Mouse (Mus musculus) gastrocnemius, adult 18-20 months (tissue): ENCODE measurements around the gene Dusp7. TPM values are rescaled to one million over a fixed set of nuclear protein-coding genes. Genes with fewer than 3 reads are reported as not detected.
A peak's percentile ranks its signal among the peaks of the same experiment; 100 is the strongest.

Source experiments
- DNase-seq: peaks from one replicate; pipeline ENCODE4 v3.0.0; 2021; ENCODE audit warnings: low spot score
- total RNA-seq, 2 experiments: library from RNA; stranded (reverse); gene quantifications; 2 replicates each; pipeline ENCODE4 v1.2.3; 2021

Gene Dusp7
- total RNA-seq, 2 experiments from 2014 or later: 15.3 to 27.6 TPM

- no peak for DNase-seq
Measured at GRCm38 (mm10) chr9:106353779-106354178, 14.7 kb upstream of the Dusp7 start.

DNA sequence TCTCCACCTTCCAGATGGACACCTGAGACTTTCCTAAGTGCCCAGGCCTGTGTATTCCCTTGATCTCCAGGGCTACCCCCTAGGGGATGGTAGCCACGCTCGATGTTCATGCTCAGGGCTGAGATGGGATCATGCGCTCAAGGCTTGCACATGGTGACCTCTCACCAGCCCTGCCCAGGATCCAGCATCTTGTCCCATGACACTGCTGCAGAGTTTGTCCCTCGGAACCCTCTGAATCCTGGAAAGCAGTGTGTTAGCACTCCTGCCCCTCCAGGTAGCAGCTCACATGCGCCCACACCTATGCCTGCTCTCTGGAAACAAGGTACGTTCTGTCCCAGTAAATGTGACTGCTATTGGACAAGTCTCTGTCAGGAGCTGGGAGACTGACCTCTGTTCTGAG lies 13.6 kb upstream of the Dusp7 start:
- DNase-seq: no peak

GRCm38 (mm10) chr9:106355217-106355974 lies 13.0 kb upstream of the Dusp7 start:
- DNase-seq: no peak

DNA sequence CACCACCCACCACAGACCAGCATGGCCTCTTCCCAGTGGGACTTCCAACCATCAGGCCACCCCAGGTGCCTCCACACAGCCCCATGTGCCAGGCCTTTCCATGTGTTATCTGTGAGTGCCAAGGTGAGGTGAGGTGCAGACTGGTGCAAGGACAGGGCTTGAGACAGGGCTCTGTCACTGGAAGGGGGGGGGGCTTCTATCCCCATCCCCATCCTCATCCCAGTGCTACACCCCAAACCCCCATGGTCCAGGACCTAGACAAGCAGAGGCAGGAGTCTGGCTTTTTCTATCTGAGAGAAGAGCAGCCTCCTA lies 12.5 kb upstream of the Dusp7 start:
- no peak for DNase-seq

DNA sequence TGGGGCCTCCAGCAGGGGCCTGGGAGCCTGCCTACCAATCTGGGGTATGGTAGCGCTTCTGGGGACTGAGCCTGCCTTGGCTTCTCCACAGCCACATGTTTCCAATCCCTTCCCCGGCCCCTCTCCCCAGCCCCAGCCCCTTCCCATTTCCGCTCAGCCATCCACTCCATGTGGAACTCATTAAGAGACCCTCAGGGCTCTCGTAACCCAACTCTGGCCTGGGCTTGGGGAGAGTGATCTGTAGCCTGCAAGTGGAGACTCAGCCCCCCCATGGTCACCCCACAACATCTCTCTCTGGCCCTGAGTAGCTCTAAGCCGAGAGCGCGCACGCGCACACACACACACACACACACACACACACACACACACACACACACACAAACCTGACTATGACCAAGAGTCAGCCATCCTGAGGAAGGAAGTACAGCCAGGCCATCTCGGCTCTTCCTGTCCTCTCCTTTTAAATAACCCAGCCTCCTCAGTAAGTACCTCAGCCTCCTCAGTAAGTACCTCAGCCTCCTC lies 12.0 kb upstream of the Dusp7 start:
- DNase-seq: no peak

DNA sequence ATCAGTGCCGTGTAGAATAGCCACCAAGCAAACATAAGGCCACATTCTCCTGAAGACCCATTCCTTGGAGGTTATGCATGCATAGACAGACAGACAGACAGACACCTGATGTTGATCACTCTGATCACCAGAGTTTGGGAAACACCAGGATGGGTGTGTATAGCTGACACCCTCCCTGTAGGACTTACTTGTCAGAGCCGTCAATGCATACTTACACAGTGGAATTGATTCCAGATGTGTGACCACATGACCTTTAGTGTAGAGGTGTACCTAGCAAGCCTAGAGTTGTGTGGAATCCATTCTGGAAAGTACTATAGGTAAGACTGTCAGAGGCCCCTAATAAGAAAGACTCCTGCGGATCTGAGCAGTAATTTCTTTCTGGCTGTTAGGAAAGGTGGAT lies 11.3 kb upstream of the Dusp7 start:
- DNase-seq: no peak

DNA sequence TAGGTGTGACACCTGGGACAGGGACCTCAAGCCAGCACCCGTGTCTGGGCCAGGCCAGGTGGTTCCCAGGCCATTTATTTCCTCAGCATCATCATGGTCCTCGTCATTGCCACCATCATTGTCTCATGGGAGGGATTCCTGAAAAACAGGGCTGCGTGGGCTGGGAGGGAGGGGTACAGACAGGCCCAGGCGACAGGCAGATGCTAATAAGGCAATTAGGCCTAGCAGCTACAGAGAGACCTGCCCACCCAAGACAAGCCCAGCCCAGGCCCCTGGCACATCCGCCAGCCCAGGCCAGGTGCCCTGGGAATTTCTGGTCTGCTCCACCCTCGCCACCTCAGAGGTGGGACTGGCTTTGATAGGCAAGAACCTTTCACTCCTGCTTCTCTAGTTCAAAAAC lies 9.1 kb upstream of the Dusp7 start:
- DNase-seq: no peak

DNA sequence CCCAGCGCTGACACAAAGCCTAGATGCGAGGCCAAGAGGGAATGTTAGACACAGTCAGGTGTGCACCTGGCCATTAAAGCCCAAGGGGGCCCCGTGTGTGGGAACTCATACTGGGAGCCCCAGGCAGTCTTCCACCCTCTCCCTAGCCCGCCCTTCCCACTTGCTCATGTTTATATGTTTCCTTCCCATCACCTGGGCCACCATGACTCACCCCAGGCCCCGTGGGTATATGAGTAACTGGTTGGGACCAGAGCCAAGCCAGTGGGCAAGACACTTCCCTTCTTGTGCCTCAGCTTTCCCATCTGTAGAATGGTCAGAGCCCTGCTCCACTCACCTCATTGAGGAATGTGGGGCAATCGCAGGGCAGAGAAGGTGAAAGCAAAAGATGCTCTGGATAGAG lies 7.3 kb upstream of the Dusp7 start:
- no peak for DNase-seq

DNA sequence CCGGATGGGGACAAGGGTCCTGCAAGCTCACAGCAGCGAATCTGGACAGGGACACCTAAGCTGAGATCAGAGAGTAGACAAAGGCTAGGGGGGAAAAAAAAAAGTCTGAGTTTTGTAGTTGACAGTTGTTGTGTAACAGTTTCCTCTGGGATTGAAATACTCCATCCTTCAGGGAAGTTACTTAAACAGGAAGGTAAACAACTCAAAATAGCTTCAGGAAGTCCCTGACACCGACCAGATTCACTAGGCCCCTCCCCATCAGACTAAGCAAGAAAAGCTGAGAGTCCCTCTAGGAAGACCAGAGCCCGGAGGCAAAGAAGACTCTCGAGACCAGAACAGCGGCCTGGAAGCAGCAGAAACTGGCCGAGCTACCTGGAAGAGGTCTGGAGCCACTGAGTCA lies 3.1 kb upstream of the Dusp7 start:
- no peak for DNase-seq

DNA sequence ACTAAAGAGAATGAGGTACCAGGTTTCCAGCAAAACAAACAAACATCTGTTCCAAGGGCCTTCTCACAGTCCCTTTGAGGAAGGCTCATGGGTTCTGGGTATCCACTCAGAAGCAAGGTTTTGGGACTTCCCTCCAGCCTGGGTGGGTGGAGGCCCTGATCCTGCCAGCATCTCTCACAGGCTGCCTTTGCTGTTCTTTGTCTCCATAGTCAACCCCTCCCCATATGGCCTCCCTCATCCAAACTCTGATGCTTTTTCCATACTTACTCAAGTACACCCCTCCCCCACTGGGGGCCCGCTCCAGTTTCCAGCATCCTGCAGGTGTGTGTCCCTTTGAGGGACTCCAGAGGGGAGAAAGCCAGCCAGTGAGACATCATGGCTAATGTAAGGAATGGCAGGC lies 2.2 kb upstream of the Dusp7 start:
- DNase-seq: no peak

DNA sequence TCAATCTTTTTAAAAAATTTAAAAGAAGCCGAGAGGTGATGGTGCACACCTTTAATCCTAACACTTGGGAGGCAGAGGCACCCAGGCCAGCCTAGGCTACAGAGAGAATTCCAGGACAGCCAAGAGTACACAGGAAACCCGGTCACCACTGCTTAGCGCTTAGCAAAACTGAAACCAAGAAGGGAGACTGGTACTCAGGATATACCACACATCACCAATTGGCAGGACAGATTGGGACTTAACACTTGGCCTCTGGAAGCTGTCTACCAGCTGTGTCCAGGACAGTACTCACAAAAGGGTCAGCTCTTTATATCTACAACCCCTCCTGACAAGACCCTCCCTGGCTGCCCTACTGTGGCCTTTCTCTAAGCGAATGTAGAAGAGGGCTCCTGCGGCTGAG lies 1.4 kb upstream of the Dusp7 start:
- no peak for DNase-seq

DNA sequence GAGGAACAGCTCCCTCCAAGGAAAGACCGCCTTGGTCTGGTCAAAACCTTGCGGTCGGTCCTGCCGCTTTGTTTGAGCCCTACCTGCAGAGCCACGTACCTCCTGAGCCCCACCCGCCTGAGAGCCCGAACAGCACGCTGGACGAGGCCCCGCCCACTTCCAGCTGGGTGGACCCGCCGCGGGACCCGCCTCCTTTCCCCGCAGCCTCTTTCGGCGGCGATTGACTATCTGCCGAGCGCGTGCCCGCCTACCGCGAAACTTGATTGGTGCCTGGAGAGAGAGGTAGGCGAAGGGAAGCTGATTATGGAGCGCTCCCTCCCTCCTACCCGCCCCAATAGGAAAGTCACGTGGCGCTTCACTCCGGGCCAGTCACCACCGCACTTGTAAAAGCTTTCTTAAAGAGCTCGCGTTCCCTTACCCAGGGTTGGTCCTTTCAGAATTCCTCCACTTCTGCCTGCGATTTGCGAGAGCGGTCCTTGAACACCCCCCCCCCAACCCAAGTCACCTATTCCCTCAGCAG lies 780 bp upstream of the Dusp7 start:
- peak; percentile 99 for DNase-seq

- DNase-seq: peak; percentile 50
Measured at GRCm38 (mm10) chr9:106368831-106369501, 534 bp downstream of the Dusp7 start.

- no peak for DNase-seq
Measured at GRCm38 (mm10) chr9:106369801-106370485, 1.5 kb downstream of the Dusp7 start.

GRCm38 (mm10) chr9:106370620-106371383 lies 2.4 kb downstream of the Dusp7 start:
- no peak for DNase-seq

- DNase-seq: no peak
Measured at GRCm38 (mm10) chr9:106371384-106371671, 2.9 kb downstream of the Dusp7 start.

DNA sequence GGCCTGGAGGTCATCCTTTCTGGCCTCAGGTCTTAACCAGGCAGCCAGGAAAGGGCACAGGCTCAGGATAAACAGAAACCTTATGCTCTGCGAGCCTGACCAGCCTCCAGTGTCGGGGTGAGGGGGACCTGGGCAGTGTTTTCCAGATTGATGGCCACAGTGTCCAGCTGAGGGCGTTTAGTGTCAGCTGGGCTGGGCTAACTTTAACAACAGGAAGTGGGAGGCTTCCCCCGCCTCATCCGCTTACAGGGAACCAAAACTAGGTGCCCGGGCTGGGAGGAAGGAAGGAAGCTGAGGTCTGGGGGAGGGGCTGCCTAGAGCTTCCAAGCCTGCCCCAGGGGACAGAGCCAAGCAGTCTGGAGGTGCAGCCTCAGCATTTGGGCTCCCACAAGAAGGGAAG lies 3.3 kb downstream of the Dusp7 start:
- DNase-seq: peak; percentile 92

GRCm38 (mm10) chr9:106372431-106373412 lies 4.3 kb downstream of the Dusp7 start:
- DNase-seq: no peak

DNA sequence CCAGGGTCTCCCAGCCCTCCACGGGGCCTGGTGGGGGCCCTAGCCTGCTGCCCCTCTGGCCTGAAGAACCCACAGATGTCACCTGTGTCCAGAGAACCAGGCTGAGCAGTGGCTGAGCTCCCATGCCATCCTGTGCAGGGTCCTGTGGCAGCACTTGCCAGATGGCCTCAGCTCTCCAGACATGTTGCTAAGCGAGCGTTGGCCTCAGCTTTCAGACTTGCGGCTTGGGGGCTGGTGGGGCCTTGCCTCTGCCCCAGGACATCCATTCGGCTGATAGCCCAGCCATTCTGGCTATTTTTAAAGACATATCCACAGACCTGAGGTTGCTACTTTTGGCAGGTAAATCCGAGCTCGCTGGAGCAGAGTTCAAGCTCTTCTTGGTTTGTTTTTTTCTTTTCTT lies 5.5 kb downstream of the Dusp7 start:
- DNase-seq: peak; percentile 26

DNA sequence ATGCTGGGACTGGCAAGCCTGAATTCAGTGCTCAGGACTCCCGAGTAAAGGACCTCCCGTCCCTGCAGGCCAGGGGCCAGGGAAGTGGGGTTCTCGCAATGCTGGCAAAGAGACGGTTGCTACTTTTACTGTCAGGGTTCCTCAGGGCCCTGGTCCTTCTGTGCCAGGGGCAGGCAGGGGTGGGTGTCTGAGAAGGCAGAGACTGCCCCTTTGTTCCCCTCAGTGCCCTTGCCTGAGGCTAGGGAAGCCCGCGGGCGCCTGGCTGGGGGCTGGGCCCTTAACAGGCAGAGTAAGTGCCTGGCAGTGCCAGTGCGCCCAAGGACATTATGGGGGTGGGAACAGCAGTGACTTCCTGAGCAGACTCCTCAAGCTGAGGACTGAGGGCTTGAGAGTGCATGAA lies 8.8 kb downstream of the Dusp7 start:
- DNase-seq: no peak

DNA sequence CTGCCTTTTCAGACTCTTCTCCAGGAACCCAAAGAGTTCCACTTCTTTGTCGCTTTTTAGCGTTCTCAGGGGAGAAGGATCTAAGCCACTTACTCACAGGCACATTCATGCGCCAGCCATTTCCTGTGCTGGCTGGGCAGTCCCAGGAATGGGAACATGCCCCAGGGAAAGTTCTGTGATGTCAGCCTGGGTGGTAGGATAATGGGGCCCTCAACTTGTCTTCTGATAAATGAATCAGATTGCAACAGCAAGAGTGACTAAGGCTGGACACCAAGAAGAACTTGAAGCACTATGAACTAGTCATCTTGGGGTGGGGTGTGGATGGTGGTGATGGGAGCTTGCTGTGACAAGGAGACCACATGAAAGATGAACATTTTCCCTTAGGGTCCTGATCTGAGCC lies 9.6 kb downstream of the Dusp7 start:
- no peak for DNase-seq
